Mouse (Mus musculus) CH12.LX (cell line): ENCODE results near the gene Slc23a4.

Experiments
- CTCF ChIP-seq, 2 experiments: IDR thresholded peaks in 1 of 2; conservative IDR thresholded peaks in 1 of 2; 2 replicates each; pipeline ENCODE4 v1.5.1; 2011 to 2012; ENCODE audit warnings: low read depth in 2 of 2, low read length in 2 of 2, improper control_type of control experiment in 1 of 2, inconsistent platforms in 1 of 2, mild to moderate bottlenecking in 1 of 2, moderate library complexity in 1 of 2
- EP300 ChIP-seq: IDR thresholded peaks from 2 replicates; pipeline ENCODE4 v1.6.1; 2011; ENCODE audit warnings: low read length, improper control_type of control experiment
- MAZ ChIP-seq: IDR thresholded peaks from 2 replicates; pipeline ENCODE4 v1.6.1; 2012; ENCODE audit warnings: low read depth, mild to moderate bottlenecking, inconsistent platforms, low read length, improper control_type of control experiment, moderate library complexity
- POLR2A ChIP-seq: IDR thresholded peaks from 2 replicates; pipeline ENCODE4 v1.6.1; 2011; ENCODE audit warnings: low read depth, mild to moderate bottlenecking, improper control_type of control experiment, low read length
- TCF12 ChIP-seq: IDR thresholded peaks from 2 replicates; pipeline ENCODE4 v1.6.1; 2014; ENCODE audit warnings: low read depth, mild to moderate bottlenecking, inconsistent platforms, low read length, improper control_type of control experiment
- ZNF384 ChIP-seq: IDR thresholded peaks from 2 replicates; pipeline ENCODE4 v1.6.1; 2012; ENCODE audit warnings: low read depth, low read length, improper control_type of control experiment, inconsistent platforms

- TF ChIP-seq EP300: no peak
- TF ChIP-seq POLR2A: no peak
- no peak for TF ChIP-seq ZNF384
- no peak for TF ChIP-seq TCF12
- no peak for TF ChIP-seq MAZ
- TF ChIP-seq CTCF (conservative IDR thresholded peaks at IDR 0.05 in 1 of 2, IDR thresholded peaks at IDR 0.05 in 1 of 2; ENCODE audit: low read depth in 2 of 2, low read length in 2 of 2): no peak
Observed at GRCm38 (mm10) chr6:34927594-34927993, 60.6 kb downstream of the Slc23a4 start.
